Mouse (Mus musculus): ENCODE results near the gene Map4k3. TPM values are rescaled to one million over a fixed set of nuclear protein-coding genes. Genes with fewer than 3 reads are reported as not detected.
"Not testable (repeated sequence)": the region's sequence is repeated elsewhere in the genome, so short reads cannot be mapped to it uniquely, and the experiment has no call there.

The Map4k3 gene
- polyA plus RNA-seq, 1 experiment from 2014 or later: 34.0 TPM

DNA sequence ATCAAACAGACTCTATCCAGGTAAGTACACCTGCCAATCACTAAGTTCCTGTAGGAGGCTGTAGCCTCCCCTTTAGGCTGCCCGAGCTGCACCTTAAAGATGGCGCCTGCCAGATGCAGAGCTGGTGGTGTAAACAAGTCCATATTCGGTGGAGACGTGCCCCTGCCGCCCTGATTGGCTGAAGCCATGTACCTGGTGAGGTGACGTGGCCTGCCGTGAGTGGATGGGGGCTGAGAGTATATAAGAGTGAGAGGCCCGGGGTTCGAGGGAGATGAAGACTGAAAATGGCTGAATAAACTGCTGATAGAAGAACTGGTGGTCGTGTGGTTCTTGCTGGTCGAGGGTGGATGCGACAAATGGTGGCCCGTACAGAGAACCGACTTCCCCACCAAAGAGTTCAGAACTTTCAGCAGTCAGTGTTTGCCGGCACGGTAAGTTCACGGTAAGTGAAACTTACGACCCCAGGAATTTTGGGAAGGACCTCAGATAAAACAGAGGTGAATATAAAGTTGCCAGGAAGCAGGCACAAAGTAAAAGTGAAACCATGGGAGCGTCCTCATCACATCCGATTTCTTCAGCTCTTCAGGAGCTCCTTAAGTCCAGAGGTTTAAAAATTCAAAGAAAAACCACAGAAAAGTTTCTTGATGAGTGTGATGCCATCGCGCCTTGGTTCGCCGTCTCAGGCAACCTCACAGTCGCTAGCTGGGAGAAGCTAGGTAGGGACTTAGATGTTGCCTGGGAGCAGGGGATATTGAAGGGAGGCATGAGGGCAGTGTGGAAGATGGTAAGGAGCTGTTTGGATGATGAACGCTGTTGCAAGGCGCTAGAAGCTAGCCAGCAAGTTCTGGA is 164.3 kb downstream of the Map4k3 start:
- not testable (repeated sequence) for H3K9me3 ChIP-seq (ENCODE audit: control insufficient read depth, low read length); H3K36me3 ChIP-seq (ENCODE audit: control insufficient read depth, insufficient read depth, low read length); ATAC-seq (ENCODE audit: low read depth); H3K27me3 ChIP-seq (ENCODE audit: control insufficient read depth, insufficient read depth, low read length); H3K27ac ChIP-seq (ENCODE audit: low read depth, low read length); H3K4me3 ChIP-seq (ENCODE audit: low read depth, low read length); H3K4me2 ChIP-seq (ENCODE audit: low read depth, low read length); H3K4me1 ChIP-seq (ENCODE audit: control insufficient read depth, insufficient read depth, low read length); H3K9ac ChIP-seq (replicated peaks; ENCODE audit: low read depth, low read length)
- WGBS: 96% methylated on average over 27 of the region's 27 CpGs

- Histone ChIP-seq H3K27me3 (ENCODE audit: control insufficient read depth, insufficient read depth, low read length) (no peaks in the 10 kb centered on the region), H3K4me2 (ENCODE audit: low read depth, low read length) (no peak overlapping the region), H3K9me3 (ENCODE audit: control insufficient read depth, low read length) (no peaks in the 10 kb centered on the region), H3K4me3 (ENCODE audit: low read depth, low read length) (no peak overlapping the region), H3K9ac (replicated peaks; ENCODE audit: low read depth, low read length) (no peak overlapping the region), H3K27ac (ENCODE audit: low read depth, low read length) (no peak overlapping the region), H3K36me3 (ENCODE audit: control insufficient read depth, insufficient read depth, low read length) (no peaks in the 10 kb centered on the region), H3K4me1 (ENCODE audit: control insufficient read depth, insufficient read depth, low read length) (no peaks in the 10 kb centered on the region)
- 73% methylated on average over 5 of the region's 5 CpGs for WGBS
- no peak for ATAC-seq (ENCODE audit: low read depth)
Observed at GRCm38 (mm10) chr17:80562792-80563191, 165.5 kb downstream of the Map4k3 start.

GRCm38 (mm10) chr17:80560669-80561401 is 167.4 kb downstream of the Map4k3 start:
- no peaks in the 10 kb centered on the region for H3K9me3 ChIP-seq (ENCODE audit: control insufficient read depth, low read length)
- H3K27me3 ChIP-seq (ENCODE audit: control insufficient read depth, insufficient read depth, low read length): no peaks in the 10 kb centered on the region
- no peak overlapping the region for H3K4me2 ChIP-seq (ENCODE audit: low read depth, low read length)
- no peak overlapping the region for H3K9ac ChIP-seq (replicated peaks; ENCODE audit: low read depth, low read length)
- no peak overlapping the region for H3K27ac ChIP-seq (ENCODE audit: low read depth, low read length)
- H3K36me3 ChIP-seq (ENCODE audit: control insufficient read depth, insufficient read depth, low read length): no peaks in the 10 kb centered on the region
- no peaks in the 10 kb centered on the region for H3K4me1 ChIP-seq (ENCODE audit: control insufficient read depth, insufficient read depth, low read length)
- no peak overlapping the region for H3K4me3 ChIP-seq (ENCODE audit: low read depth, low read length)
- peak; percentile 69; the same call in 1 of the 2 replicates for ATAC-seq (ENCODE audit: low read depth)
- 21% methylated on average over 12 of the region's 12 CpGs for WGBS

DNA sequence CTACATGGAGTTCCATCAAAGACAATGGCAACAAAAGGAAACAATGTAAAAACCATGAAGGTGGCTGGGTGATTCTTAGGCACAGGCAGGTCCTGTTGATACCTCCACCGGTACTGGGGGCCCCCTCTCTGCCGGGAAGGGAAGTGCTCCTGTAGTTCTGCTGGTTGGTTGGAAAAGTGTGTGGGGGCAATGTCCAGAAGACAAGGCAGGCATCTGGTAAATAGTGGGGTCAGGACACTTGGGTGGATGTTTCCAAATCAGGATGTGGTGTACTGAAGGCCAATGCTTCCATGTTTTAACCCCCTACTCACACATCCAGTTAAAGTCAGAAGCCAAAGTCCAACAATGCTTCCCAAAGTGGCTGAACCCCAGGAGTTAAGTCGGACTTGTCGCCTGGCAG is 168.5 kb downstream of the Map4k3 start:
- H3K27me3 ChIP-seq (ENCODE audit: control insufficient read depth, insufficient read depth, low read length): no peaks in the 10 kb centered on the region
- H3K4me3 ChIP-seq (ENCODE audit: low read depth, low read length): no peak overlapping the region
- 95% methylated on average over 4 of the region's 4 CpGs for WGBS
- no peaks in the 10 kb centered on the region for H3K36me3 ChIP-seq (ENCODE audit: control insufficient read depth, insufficient read depth, low read length)
- no peaks in the 10 kb centered on the region for H3K4me1 ChIP-seq (ENCODE audit: control insufficient read depth, insufficient read depth, low read length)
- no peak overlapping the region for H3K27ac ChIP-seq (ENCODE audit: low read depth, low read length)
- no peaks in the 10 kb centered on the region for H3K9me3 ChIP-seq (ENCODE audit: control insufficient read depth, low read length)
- no peak overlapping the region for H3K9ac ChIP-seq (replicated peaks; ENCODE audit: low read depth, low read length)
- no peak overlapping the region for H3K4me2 ChIP-seq (ENCODE audit: low read depth, low read length)
- no peak for ATAC-seq (ENCODE audit: low read depth)

- Histone ChIP-seq H3K27me3 (ENCODE audit: control insufficient read depth, insufficient read depth, low read length) (no peaks in the 10 kb centered on the region), H3K9me3 (ENCODE audit: control insufficient read depth, low read length) (no peaks in the 10 kb centered on the region), H3K4me2 (ENCODE audit: low read depth, low read length) (no peak overlapping the region), H3K4me3 (ENCODE audit: low read depth, low read length) (no peak overlapping the region), H3K27ac (ENCODE audit: low read depth, low read length) (no peak overlapping the region), H3K36me3 (ENCODE audit: control insufficient read depth, insufficient read depth, low read length) (no peaks in the 10 kb centered on the region), H3K9ac (replicated peaks; ENCODE audit: low read depth, low read length) (no peak overlapping the region), H3K4me1 (ENCODE audit: control insufficient read depth, insufficient read depth, low read length) (no peaks in the 10 kb centered on the region)
- no peak for ATAC-seq (ENCODE audit: low read depth)
- WGBS: 47% methylated on average over 11 of the region's 11 CpGs
Observed at GRCm38 (mm10) chr17:80559050-80559449, 169.2 kb downstream of the Map4k3 start.

DNA sequence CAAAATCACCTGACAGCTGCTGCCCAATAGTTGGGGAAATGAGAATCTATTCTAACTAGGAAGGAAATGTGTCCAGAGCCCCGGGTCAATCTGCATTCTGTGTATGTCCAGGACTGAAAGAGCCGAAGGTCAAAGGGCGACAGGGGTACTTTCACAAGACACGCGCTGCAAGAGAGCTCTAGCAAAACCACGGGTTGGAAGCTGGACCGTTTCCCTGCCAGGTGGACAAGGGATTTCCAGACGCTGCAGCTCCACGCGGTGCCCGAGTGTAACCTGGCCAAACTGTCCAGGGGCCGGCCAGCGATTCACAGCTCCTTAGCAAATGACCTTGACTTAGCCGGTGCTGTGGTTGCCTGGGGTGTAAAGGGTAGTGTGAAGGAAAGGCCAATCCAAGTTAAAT is 169.7 kb downstream of the Map4k3 start:
- no peaks in the 10 kb centered on the region for H3K36me3 ChIP-seq (ENCODE audit: control insufficient read depth, insufficient read depth, low read length)
- no peak overlapping the region for H3K4me2 ChIP-seq (ENCODE audit: low read depth, low read length)
- no peak overlapping the region for H3K27ac ChIP-seq (ENCODE audit: low read depth, low read length)
- no peak overlapping the region for H3K9ac ChIP-seq (replicated peaks; ENCODE audit: low read depth, low read length)
- no peaks in the 10 kb centered on the region for H3K27me3 ChIP-seq (ENCODE audit: control insufficient read depth, insufficient read depth, low read length)
- WGBS: 80% methylated on average over 14 of the region's 14 CpGs
- ATAC-seq (ENCODE audit: low read depth): no peak
- no peaks in the 10 kb centered on the region for H3K9me3 ChIP-seq (ENCODE audit: control insufficient read depth, low read length)
- H3K4me1 ChIP-seq (ENCODE audit: control insufficient read depth, insufficient read depth, low read length): no peaks in the 10 kb centered on the region
- no peak overlapping the region for H3K4me3 ChIP-seq (ENCODE audit: low read depth, low read length)

- no peak overlapping the region for H3K4me2 ChIP-seq (ENCODE audit: low read depth, low read length)
- ATAC-seq (ENCODE audit: low read depth): no peak
- no peaks in the 10 kb centered on the region for H3K36me3 ChIP-seq (ENCODE audit: control insufficient read depth, insufficient read depth, low read length)
- WGBS: 97% methylated on average over 5 of the region's 5 CpGs
- no peak overlapping the region for H3K9ac ChIP-seq (replicated peaks; ENCODE audit: low read depth, low read length)
- H3K27me3 ChIP-seq (ENCODE audit: control insufficient read depth, insufficient read depth, low read length): no peaks in the 10 kb centered on the region
- H3K4me1 ChIP-seq (ENCODE audit: control insufficient read depth, insufficient read depth, low read length): no peaks in the 10 kb centered on the region
- no peaks in the 10 kb centered on the region for H3K9me3 ChIP-seq (ENCODE audit: control insufficient read depth, low read length)
- H3K4me3 ChIP-seq (ENCODE audit: low read depth, low read length): no peak overlapping the region
- H3K27ac ChIP-seq (ENCODE audit: low read depth, low read length): no peak overlapping the region
Observed at GRCm38 (mm10) chr17:80557461-80557860, 170.8 kb downstream of the Map4k3 start.

- H3K27me3 ChIP-seq (ENCODE audit: control insufficient read depth, insufficient read depth, low read length): no peaks in the 10 kb centered on the region
Observed at GRCm38 (mm10) chr17:80553318-80554270, 174.7 kb downstream of the Map4k3 start.

More at GRCm38 (mm10) chr17:80553318-80554270, 174.7 kb downstream of the Map4k3 start:
- 3% methylated on average over 35 of the region's 35 CpGs for WGBS
- Histone ChIP-seq H3K36me3 (ENCODE audit: control insufficient read depth, insufficient read depth, low read length) (no peaks in the 10 kb centered on the region), H3K9ac (replicated peaks; ENCODE audit: low read depth, low read length) (peak overlapping the region; percentile 60), H3K4me1 (ENCODE audit: control insufficient read depth, insufficient read depth, low read length) (no peaks in the 10 kb centered on the region), H3K4me3 (ENCODE audit: low read depth, low read length) (peak overlapping the region; percentile 68), H3K27ac (ENCODE audit: low read depth, low read length) (peak overlapping the region; percentile 82), H3K4me2 (ENCODE audit: low read depth, low read length) (peak overlapping the region; percentile 48), H3K9me3 (ENCODE audit: control insufficient read depth, low read length) (no peaks in the 10 kb centered on the region)
- peak; percentile 93 for ATAC-seq (ENCODE audit: low read depth)

Measured in neural tube, embryonic 14.5 days (tissue).